Mouse (Mus musculus): ENCODE results near the gene Fam81b.
"Not testable (repeated sequence)": the region's sequence is repeated elsewhere in the genome, so short reads cannot be mapped to it uniquely, and the experiment has no call there.

Fam81b gene

DNA sequence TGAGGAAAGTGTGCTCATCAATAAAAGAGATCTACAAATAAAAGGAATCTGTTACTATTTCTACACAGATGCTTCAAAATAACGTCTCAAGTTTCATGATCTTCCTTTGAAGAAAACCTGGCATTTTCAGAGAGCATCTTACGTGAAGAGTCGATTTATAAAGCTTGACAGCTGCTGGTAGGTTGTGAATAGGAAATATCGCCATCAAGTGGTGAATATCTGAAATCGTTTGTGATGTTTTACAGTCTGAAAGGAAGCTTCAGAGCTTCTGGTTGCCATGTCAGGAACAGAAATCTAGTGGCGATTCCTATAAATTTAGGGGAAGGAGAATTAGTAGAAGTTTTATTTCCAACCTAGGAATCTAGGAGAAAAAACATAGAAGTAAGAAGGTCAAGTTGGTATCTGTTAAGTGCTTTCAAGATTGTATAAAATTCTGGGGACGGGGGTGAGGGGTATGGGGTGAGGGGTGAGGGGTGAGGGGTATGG lies at the start of gene Fam81b:
Gene Fam81b, minus strand, starts transcription at position 436 of the 486 bp plus-strand sequence.
- peak; percentile 15 for DNase-seq (ENCODE audit: low spot score)

DNA sequence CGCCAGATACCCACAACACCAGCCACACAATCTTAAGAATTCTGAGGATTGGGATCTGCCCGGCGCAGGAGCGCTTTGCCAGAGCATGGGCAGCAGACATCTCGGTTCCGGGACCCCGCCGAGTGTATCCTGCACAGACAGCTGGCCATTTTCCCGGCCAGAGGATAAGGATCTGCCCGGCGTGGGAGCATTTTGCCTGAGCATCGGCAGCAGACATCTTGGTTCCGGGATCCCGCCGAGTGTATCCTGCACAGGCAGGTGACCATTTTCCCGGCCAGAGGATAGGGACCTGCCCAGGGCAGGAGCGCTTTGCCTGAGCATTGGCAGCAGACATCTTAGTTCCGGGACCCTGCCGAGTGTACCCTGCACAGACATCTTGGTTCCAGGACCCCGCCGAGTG lies 41.1 kb upstream of the Fam81b start:
- not testable (repeated sequence) for DNase-seq (ENCODE audit: low spot score)

DNA sequence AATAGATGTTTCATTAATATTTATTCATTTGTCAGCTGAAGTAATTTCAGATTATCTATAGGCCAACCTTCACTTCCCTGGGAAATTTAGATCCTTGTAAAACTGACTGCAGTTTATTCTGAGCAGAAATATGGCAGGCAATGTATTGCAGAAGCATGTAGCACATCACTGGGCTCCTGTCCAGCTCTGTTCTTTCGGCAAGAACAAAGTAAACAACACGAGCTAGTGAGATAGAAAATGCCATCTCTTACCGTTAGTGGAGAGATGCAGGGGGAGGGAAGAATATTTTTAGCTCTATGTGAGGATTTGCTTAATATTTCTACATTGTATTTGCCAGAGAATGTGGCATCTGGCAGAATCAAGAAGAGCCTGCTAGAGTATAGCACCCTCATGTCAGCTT lies 13.8 kb upstream of the Fam81b start:
- no peak for DNase-seq (ENCODE audit: low spot score)

DNA sequence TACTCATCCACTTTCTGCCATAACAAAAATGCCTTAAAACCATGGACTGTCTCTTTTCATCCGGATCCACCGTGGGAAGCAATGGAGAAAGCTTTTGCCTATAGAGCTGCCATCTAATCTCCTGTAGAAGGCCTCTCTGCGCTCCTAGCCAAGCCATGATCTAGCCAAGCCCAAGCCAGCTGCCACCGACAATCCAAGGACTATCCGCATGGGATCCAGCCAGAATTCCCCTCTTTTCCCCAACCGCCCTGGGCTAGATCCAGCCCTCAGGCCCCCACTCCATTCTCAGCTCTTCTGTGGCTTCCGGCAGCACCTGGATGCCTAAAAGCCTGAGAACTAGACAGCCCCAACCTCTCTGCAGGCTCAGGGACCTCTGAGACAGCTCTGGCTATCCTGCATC lies 6.7 kb upstream of the Fam81b start:
- DNase-seq (ENCODE audit: low spot score): no peak

DNA sequence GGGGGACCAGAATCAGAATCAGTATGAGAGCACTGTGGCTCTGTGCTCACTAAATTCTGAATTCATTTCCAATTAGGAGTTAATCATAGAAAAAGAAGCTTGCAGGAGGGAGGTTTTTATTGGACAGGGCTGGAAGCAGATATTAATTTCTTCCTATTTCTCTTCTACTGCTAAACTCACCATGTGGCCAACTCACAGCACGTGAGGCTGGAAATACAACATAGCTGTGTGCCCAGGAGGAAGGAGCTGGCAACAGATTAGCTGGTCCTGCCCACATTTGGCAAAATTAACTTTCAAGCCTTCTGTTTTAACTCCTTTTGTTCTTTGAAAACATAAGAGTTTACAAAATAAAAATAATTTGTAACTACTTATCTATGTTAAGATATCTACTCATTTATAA lies 3.9 kb upstream of the Fam81b start:
- no peak for DNase-seq (ENCODE audit: low spot score)

DNA sequence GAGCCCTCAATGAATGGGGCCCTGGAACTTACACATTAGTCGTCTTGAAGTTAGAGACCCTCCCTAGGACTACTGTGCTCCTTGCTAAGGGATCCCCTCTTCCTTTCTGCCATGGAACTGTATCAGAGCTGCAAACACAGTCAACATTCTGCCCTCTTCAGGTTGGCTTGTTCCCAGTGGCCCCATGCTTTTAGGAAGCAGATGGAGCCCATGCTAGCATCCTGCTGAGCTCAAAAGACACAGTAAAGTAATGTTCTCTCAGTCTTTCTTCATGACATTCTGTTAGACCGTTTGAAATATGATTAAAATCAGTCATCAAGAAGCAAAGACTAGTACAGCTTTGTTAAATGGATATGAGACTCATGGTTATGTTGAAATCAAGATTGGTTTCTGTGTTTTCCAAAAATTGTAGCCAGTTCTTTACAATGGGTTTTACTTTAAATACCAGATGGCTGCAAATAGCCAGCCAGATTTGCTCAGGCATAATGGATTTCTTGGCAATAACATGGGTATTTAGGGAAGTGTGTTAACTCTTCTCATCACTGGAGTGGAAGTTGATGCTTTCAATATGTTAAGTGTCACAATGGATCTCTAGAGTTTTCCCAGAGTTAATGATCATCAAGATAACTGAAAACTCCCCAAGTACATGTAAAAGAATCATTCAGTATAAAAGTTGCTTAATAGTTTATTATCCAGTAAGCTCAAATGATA lies 938 bp upstream of the Fam81b start:
- no peak for DNase-seq (ENCODE audit: low spot score)

DNA sequence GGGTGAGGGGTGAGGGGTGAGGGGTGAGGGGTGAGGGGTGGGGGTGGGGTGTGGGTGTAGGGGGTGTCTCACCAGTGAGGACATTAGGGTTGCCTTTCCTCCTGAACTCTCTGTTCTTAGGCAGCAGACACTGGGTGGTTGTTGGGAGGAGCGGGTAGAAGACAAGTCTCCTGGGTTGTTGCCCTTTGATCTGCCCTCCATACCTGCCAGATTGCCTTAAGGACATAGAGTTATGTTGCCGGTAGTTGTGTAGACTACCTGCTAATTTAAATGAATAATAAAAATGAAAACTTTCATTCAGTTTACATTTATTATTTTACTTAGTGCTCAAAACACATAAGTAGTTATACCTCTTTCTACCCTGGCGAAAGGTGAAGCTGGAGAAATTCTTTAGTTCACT lies 369 bp upstream of the Fam81b start:
- DNase-seq (ENCODE audit: low spot score): no peak

DNA sequence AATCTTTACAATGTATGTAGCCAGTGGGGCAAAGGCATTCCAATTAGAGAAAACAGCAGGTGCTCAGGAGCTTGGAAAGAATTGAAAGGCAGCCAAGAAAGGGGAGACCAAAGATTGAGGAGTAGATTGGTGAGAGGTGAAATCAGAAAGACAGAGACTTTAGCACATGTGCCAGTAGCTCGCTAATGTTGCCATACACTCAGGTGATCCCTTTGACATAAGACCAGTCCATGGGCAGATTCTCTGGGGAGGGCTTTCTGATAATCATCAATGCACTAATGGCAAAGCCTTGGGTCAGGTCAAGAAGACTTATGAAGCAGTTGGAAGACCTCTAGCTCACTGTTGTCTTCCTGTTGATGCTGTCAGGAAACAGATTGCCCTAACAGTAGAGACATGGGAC lies 671 bp downstream of the Fam81b start:
- DNase-seq (ENCODE audit: low spot score): no peak

DNA sequence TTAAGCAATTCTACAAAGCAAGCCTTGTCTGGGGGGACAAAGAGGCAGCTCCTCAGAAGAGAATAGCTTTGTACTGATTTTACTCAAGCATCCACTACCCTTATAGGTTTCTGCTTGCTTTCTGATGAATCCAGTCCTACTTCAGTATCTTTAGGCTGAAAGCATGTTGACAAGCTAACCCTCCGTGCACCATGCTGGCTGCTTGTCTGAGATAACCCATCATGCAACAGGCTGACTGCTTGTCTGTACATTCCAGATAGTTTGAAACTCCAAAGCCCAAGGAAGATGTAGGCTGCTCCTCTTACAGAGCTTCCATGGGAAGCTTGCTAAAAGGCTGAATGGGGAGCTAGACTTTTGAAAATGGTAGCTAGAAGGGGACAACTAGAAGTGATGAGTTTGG lies 1.7 kb downstream of the Fam81b start:
- no peak for DNase-seq (ENCODE audit: low spot score)

DNA sequence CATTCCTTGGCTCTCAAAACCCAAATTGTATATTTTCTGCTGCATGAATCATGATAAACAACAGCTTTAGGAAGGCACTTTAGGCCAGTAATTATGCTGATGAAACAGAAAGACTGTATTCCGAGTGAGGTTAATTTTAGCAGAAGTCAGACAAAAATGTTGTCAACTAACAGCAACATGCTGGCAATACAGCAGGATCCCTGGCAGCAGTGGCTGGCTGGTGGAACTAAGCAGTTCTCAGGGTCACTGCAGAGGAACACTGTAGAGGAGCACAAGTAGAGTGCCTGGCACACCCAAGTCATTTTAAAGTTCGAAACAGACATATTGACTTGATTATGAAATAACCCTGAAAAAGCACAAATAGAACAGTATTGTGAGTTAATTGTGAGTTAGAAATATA lies 2.8 kb downstream of the Fam81b start:
- DNase-seq (ENCODE audit: low spot score): no peak

DNA sequence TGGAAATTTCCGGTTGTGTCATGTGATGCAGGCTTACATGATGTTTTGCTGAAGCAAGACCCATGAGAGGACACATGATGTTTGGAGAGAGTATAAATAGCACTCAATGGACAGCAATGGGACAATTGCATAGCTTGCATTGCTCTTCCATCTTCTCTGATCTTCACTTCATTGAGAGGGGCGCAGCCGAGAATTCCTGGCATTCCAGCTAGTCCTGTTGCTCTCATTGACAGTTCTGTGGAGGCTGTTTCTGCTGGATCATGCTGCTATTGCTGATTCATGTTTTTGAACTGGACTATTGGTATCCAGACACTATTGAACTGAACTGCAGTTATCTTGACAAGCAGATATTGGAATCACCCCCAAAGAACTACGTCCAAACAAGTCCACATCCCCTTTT lies 12.8 kb downstream of the Fam81b start:
- no peak for DNase-seq (ENCODE audit: low spot score)

DNA sequence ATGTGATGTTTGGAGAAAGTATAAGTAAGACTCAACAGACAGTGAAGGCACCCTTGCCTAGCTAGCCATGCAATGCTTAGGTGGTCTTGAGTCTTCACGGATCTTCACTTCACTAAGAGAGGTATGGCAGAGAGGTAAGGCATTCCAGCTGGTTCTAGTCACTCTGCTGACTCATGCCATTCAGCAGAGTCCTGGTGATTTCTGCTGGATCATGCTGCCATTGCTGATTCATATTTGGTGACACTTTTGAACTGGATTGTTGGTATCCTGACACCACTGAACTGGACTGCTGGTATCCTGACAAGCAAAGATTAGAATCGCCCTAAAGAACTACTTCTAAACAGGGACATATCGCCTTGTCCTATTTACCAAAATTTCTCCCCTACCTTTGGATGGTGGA lies 20.3 kb downstream of the Fam81b start:
- DNase-seq (ENCODE audit: low spot score): no peak

DNA sequence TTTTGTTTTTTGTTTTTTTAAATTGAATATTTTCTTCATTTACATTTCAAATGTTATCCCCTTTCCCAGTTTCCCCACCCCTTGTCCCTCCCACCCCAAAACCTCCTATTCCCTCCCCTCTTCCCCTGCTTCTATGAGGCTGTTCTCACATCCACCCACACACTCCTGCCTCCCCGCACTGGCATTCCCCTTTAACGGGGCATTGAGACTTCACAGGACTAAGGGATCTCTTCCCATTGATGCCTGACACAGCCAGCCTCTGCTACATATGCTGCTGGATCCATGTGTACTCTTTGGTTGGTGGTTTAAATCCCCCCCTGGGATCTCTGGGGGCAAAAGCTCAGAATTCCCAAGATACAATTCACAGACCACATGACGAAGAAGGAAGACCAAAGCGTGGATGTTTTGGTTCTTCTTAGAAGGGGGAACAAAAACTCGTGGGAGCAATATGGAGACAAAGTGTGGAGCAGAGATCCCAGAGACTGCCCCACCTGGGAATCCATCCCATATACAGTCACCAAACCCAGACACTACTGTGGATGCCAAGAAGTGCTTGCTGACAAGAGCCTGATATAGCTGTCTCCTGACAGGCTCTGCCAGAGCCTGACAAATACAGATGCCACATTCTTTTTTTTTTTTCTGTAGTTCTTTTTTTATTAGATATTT lies 40.4 kb downstream of the Fam81b start:
- DNase-seq (ENCODE audit: low spot score): no peak

DNA sequence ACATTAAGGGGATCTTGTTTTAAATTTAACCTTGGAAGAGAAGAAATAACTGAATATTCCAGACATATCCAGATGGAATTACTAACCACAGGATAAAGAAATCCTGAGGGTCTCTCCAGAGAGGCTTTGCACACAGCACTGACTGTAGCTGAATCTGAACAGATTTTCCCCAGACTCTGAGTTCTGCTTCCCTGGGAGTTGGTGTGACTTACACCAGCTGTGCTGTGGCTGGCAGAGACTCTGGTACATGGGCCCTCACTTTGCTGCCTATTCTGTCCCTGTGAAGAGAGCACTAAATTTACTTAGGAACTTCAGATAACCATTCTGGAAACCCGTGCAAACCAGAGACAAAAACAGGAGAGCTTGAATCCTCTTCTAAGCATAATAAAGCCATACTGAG lies 46.1 kb downstream of the Fam81b start:
- DNase-seq (ENCODE audit: low spot score): no peak

DNA sequence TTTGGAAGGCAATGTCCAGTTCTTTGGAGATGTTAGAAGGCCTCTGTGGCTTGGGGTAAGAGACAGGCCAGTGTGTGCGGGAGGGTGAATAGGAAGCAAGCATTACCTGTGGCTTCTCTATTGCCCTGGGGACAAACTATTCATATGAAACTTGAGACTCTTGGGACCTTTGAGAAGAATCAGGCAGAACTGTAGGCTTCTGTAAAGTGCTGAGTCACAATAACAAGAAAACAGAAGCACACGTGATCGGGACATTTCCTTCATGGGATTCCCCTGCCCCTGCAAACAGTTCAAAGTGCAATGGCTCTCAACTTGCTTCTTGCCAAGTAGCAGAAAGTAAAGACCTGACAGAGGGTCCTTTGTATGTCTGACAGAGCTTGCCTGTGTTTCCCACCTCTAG lies 48.5 kb downstream of the Fam81b start:
- no peak for DNase-seq (ENCODE audit: low spot score)

DNA sequence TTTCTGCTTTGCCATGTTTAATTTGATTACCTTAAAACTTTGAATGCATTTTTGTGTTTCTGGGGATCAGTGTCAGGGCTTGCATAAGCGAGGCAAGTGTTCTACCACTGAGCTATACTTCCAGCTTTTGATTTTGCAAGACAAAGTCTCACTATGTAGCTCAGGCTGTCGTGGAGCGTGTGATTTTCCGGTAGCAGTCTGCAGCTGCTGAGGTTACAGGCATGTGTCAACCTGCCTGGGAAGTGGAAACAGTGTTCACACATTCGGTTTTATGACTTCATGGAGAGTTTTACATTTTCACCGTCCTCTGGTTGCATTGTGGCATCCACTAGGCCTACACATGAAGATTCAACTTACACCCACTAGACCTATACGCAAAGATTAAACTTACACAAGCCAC lies 54.8 kb downstream of the Fam81b start:
- no peak for DNase-seq (ENCODE audit: low spot score)

DNA sequence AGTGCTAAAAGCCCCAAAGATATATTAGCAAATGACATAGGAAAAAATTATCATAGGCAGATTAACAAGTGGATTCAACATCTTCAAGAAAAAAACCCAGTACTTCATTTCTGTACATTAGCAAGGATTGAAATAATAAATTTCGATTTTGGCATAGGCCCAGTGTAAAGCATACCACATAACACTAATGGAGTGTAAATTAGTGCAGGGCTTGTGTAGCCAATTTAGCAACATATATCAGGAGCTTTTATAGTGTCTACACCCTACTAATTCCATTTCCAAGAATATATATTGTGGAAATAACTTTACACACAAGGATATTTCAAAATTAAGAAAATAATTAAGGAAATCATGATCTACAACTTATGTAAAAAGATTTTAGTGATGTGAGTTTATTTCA lies 55.8 kb downstream of the Fam81b start:
- no peak for DNase-seq (ENCODE audit: low spot score)

DNA sequence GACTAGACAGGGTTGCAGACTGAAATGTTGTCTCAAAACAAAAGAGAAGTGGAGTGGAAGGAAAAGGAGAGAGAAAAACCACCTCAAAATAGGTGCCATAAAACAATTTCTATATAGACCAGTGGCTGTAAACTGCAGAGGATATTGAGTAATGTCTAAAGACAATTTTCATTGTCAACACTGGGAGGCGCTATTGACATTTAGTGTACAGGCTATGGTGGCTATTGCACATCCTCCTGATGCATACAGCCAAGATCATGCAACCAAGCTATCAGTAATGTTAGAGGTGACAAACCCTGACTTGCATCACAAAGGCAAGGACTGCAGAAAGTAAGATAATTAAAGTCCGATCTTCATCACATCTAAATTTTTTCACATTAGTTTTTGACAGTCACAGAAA lies 89.5 kb downstream of the Fam81b start:
- DNase-seq (ENCODE audit: low spot score): peak; percentile 5

DNA sequence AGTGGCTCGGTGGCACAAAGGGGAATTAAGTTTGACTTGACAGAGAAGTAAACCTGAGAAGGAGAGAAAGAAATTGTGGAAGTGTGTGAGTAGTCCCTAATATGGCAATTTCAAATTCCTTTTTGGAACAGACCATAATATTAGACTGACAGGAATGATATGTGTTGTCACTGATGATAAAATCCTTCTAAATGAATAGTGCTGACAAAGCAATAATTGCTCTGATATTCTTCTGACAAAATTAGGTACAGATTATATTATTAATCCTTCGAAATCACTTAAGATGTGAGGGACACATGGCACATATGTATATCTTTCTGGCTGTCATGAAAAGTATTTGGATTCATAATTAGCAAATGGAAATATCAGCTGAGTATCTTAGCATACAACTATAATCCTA lies 89.9 kb downstream of the Fam81b start:
- DNase-seq (ENCODE audit: low spot score): no peak

DNA sequence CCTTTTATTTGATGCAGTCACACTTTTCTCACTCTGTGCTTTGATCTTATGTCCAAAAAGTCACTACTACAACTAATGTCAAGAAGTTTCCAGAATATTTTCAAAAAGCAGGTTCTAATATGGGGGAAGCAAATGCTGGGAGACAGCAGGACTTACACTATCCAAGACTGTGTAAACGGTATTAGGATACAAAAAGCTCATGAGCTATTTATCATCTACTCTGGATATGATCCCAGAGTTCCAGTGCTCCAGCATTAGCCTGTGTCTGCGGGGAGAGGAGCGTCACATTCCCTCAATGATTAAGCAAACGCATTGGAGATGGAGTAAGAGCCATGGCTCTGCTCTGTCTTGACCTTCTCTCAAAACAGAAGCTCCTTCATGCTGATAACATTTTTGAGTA lies 104.9 kb downstream of the Fam81b start:
- no peak for DNase-seq (ENCODE audit: low spot score)

DNA sequence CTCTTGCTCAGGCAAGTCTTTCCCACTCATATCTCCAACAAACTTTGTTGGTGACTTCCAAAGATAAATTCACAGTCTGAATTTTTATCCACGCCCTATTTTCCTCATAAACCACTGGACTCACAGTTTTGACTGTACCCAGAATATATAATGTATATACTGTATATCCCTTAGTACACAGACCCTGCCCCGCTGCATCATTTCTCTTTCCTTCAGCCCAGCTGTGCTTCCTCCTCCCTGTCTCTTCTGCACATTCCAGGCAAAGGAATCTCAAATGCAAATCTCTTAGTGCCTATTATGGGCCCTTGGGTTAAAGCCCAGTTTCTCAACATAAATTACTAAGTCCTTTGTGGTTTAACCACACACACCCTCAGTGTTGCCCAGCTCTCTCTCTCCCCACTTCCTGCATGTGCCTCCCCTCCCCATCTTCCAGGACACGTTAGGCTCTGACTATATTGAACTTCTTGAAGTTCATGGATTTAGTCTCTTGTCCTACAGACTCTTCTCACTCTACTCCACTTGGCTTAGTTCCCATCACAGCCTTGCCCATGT lies 107.5 kb downstream of the Fam81b start:
- DNase-seq (ENCODE audit: low spot score): no peak

DNA sequence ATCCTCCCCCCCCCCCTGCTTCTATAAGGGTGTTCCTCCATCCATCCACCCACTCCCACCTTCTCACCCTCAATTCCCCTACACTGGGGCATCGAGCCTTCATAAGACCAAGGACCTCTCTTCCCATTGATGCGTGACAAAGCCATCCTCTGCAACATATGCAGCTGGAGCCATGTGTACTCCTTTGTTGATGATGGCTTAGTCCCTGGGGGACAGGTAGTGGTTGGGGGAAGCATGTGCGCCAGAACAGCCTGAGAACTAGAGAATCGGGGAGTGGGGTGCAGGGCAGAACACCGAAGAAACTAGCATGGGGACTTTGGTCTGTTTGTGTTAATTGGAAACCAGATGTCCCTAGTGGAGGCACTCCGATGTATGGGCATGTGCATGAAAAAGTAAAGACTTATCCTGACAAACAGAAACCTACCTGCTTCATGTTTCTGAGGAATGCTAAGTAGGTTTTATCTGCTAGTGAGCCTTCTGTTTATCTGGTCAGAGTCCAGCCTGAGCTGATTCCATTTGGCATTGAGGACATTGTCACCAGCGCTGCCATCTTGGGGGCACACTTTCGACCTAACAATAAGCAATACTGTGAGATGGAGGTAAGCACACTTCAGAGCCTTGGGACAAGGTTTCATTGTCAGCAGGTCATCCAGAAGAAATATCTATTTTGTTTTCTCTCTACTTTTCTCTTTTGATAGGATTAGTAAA lies 109.3 kb downstream of the Fam81b start:
- DNase-seq (ENCODE audit: low spot score): no peak

DNA sequence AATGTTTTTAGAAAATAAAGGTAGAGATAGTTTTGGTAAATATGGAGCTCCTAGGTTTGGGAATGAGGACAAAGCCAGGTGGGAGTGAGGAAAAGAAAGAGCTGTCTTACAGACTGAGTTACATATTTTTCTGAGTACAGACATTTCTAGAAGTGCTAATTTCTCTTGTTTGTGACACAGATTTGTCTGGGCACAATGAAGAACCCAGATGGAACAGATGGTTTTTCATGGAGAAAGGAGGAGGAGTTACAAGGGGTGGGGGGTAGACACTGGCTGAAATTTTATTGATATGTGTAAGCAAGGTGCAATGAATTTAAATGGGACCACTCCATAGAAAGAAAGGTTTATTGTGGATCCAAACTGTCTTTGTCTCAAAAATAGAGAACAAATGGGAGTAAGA lies 109.9 kb downstream of the Fam81b start:
- no peak for DNase-seq (ENCODE audit: low spot score)
